In the genomic region with DNA sequence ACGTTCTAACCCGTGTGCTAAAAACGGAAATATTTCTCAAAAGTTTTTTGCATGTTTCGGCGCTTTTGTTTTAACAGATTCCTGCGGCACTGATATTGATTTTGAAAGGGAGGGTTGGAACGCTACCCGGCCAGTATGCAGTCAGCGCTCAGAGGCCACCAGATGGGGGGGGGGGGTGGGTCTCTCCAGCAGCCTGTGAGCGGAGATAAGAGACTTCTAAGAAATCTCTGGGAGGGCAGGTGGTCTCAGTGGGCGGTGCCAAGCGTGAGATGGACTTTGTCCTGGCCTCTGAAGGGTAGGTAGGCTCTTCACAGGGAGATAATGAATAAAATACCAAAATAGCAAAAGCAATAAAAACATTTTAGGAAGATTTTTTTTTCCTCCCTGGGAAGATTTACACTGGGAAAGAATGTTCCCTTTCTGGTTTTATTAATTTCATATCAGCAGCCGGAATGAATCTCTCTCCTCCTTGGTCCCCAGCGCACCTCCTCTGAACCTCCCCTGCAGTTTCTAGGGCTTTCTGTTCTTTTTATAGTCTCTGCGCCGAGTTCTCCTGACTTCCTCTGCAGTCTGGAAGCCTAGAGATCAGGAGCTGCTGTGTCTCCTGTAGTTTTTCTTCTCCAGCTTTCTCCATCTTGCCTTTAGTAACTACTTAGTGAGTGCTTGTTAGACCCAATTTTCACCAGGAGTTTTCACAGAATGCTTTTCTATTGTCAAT, we compare ENCODE assay signal across 23 mouse cellular contexts. TPM values are rescaled to one million over a fixed set of nuclear protein-coding genes. Genes with fewer than 3 reads are reported as not detected.
DNase-seq lines count a peak whose midpoint lies in the region; ATAC-seq and TF ChIP-seq lines count a peak whose summit lies in the region.
"Had no signal": no experiment of that assay in that cellular context is flagged by ENCODE, and none has a peak within 500 bp of the region (broad histone marks: within the 10 kb centered on the region; RNA-seq: fewer than 3 reads in every experiment).

No protein-coding gene starts in this region.

- no peaks in the 10 kb centered on the region for H3K79me2 ChIP-seq in CH12.LX (replicated peaks; ENCODE audit: control insufficient read depth, extremely low read depth, insufficient read depth, poor library complexity, severe bottlenecking)

- WGBS in heart, embryonic 13.5 days = 14% methylated on average over 16 of the region's 16 CpGs
- WGBS in embryonic facial prominence, embryonic 14.5 days = 33% methylated on average over 16 of the region's 16 CpGs
- 2% methylated on average over 16 of the region's 16 CpGs for WGBS in liver, embryonic 14.5 days (ENCODE audit: insufficient replicate concordance)

- TF ChIP-seq RAD21 in CH12.LX (IDR thresholded peaks at IDR 0.05; ENCODE audit: low read depth, low read length) = no peak

- TF ChIP-seq EP300 in CH12.LX (IDR thresholded peaks at IDR 0.05; ENCODE audit: low read length) = no peak
- peak; percentile 67 for TF ChIP-seq EP300 in liver, embryonic 14.5 days (IDR thresholded peaks at IDR 0.05; ENCODE audit: low read depth)

- no peaks in the 10 kb centered on the region for H3K36me3 ChIP-seq in heart, embryonic 13.5 days
- H3K36me3 ChIP-seq in CH12.LX (replicated peaks in 1 of 2; ENCODE audit: control insufficient read depth in 1 of 2, insufficient read depth in 1 of 2, low read length in 1 of 2) = no peaks in the 10 kb centered on the region
- no peaks in the 10 kb centered on the region for H3K36me3 ChIP-seq in embryonic facial prominence, embryonic 14.5 days (ENCODE audit: control insufficient read depth, insufficient read depth, low read length)
- no peaks in the 10 kb centered on the region for H3K36me3 ChIP-seq in liver, embryonic 14.5 days (replicated peaks; ENCODE audit: control insufficient read depth, insufficient read depth, low read depth)
- H3K36me3 ChIP-seq: hindbrain, embryonic 13.5 days had no signal

- TF ChIP-seq CTCF in CH12.LX (conservative IDR thresholded peaks at IDR 0.05 in 1 of 2, IDR thresholded peaks at IDR 0.05 in 1 of 2; ENCODE audit: low read depth in 2 of 2, low read length in 2 of 2) = no peak
- TF ChIP-seq CTCF in liver, embryonic 14.5 days (IDR thresholded peaks at IDR 0.05; ENCODE audit: low read depth) = no peak

- peak overlapping the region; percentile 52 for H3K9ac ChIP-seq in heart, embryonic 13.5 days
- no peak overlapping the region for H3K9ac ChIP-seq in CH12.LX (ENCODE audit: insufficient read depth, low read depth)
- no peak overlapping the region for H3K9ac ChIP-seq in embryonic facial prominence, embryonic 14.5 days (ENCODE audit: low read depth, low read length)
- no peak overlapping the region; the same call in 1 of the 2 replicates for H3K9ac ChIP-seq in liver, embryonic 14.5 days (replicated peaks)
- H3K9ac ChIP-seq: forebrain, embryonic 13.5 days; hindbrain, embryonic 13.5 days had no signal

- ATAC-seq in heart, embryonic 13.5 days (ENCODE audit: extremely low read depth, insufficient number of reproducible peaks, low FRiP score, low TSS enrichment) = no peak
- no peak for ATAC-seq in embryonic facial prominence, embryonic 14.5 days (ENCODE audit: low read depth)
- peak; percentile 82 for ATAC-seq in liver, embryonic 14.5 days (ENCODE audit: insufficient read depth)
- ATAC-seq: activated CD4-positive, CD25-positive, alpha-beta regulatory T cell, adult 4 months; forebrain, embryonic 13.5 days; midbrain, embryonic 16.5 days had no signal

- dilution Hi-C loops in CH12.LX (cut with MboI; ENCODE audit: extremely low pct_ligation_motif_present, extremely low pct_unique_long_range_greater_than_20kb, low sequenced_read_pairs) = no loop called here

- H3K4me1 ChIP-seq in heart, embryonic 13.5 days = peaks cover 59% of the 10 kb centered on the region
- H3K4me1 ChIP-seq in CH12.LX (ENCODE audit: control insufficient read depth in 1 of 2, insufficient read depth in 2 of 2) = peaks cover 10 to 21% of the 10 kb centered on the region in 2 experiments
- peaks cover 4% of the 10 kb centered on the region for H3K4me1 ChIP-seq in embryonic facial prominence, embryonic 14.5 days (ENCODE audit: control insufficient read depth, insufficient read depth, low read length)
- peaks cover 23 to 30% of the 10 kb centered on the region in 2 experiments for H3K4me1 ChIP-seq in liver, embryonic 14.5 days (replicated peaks; ENCODE audit: control insufficient read depth in 2 of 2, insufficient read depth in 2 of 2, low read length in 1 of 2)

- in situ Hi-C loops in CH12.LX (cut with MboI; ENCODE audit: low pct_ligation_motif_present, low pct_unique_long_range_greater_than_20kb, low sequenced_read_pairs) = no loop called here

- no peak for DNase-seq in heart, postnatal 4 days
- DNase-seq in CH12.LX (ENCODE audit: extremely low read depth) (no peak), adipocyte (ENCODE audit: low spot score) (no peak)
- DNase-seq in embryonic facial prominence, embryonic 14.5 days (ENCODE audit: low spot score) = no peak
- DNase-seq in liver, embryonic 14.5 days (ENCODE audit: low read depth in 3 of 3, low spot score in 3 of 3) = peak in 1 of 3 experiments; percentile 58
- no peak for DNase-seq in spleen, postnatal 10 days (ENCODE audit: low spot score in 2 of 2)
- DNase-seq in cerebellum, adult 9-11 months = no peak
- DNase-seq: cerebellum, adult 9-10 months; gastrocnemius, postnatal 14 days; kidney, adult 8-10 months; lung, postnatal 14 days; right cerebral cortex, postnatal 14 days; thymus, postnatal 25 days had no signal

- H3K9me3 ChIP-seq in heart, embryonic 13.5 days = no peaks in the 10 kb centered on the region
- H3K9me3 ChIP-seq in CH12.LX (replicated peaks; ENCODE audit: low read length) = no peaks in the 10 kb centered on the region
- H3K9me3 ChIP-seq in embryonic facial prominence, embryonic 14.5 days (ENCODE audit: control insufficient read depth, low read length) = no peaks in the 10 kb centered on the region
- no peaks in the 10 kb centered on the region for H3K9me3 ChIP-seq in liver, embryonic 14.5 days (ENCODE audit: control insufficient read depth, low read length)
- H3K9me3 ChIP-seq: forebrain, embryonic 13.5 days; hindbrain, embryonic 13.5 days had no signal

- H3K27ac ChIP-seq in heart, embryonic 13.5 days (replicated peaks) = no peak overlapping the region
- no peak overlapping the region for H3K27ac ChIP-seq in CH12.LX (ENCODE audit: insufficient read depth, low read depth)
- H3K27ac ChIP-seq in embryonic facial prominence, embryonic 14.5 days (replicated peaks; ENCODE audit: low read depth, low read length) = no peak overlapping the region; the same call in 1 of the 2 replicates
- H3K27ac ChIP-seq in liver, embryonic 14.5 days = no peak overlapping the region
- H3K27ac ChIP-seq: forebrain, embryonic 13.5 days; hindbrain, embryonic 13.5 days; layer of hippocampus, adult 2 months had no signal

- peak overlapping the region; percentile 61 for H3K4me2 ChIP-seq in heart, embryonic 13.5 days
- H3K4me2 ChIP-seq in CH12.LX (ENCODE audit: insufficient read depth, low read depth, poor library complexity, severe bottlenecking) = no peak overlapping the region
- peak overlapping the region; percentile 32 for H3K4me2 ChIP-seq in embryonic facial prominence, embryonic 14.5 days (ENCODE audit: low read depth, low read length)
- peak overlapping the region; percentile 64 for H3K4me2 ChIP-seq in liver, embryonic 14.5 days (ENCODE audit: low read depth)
- H3K4me2 ChIP-seq: forebrain, embryonic 13.5 days; hindbrain, embryonic 13.5 days had no signal

- TF ChIP-seq POLR2A in CH12.LX (IDR thresholded peaks at IDR 0.05; ENCODE audit: low read depth, low read length) = no peak

- H3K4me3 ChIP-seq in heart, embryonic 13.5 days = peak overlapping the region; percentile 5
- no peak overlapping the region for H3K4me3 ChIP-seq in CH12.LX (replicated peaks in 1 of 3; ENCODE audit: low read depth in 2 of 3, low read length in 2 of 3, poor library complexity in 1 of 3)
- no peak overlapping the region for H3K4me3 ChIP-seq in embryonic facial prominence, embryonic 14.5 days (ENCODE audit: low read depth, low read length)
- H3K4me3 ChIP-seq in liver, embryonic 14.5 days (ENCODE audit: insufficient read depth in 1 of 2, low read depth in 2 of 2, low read length in 2 of 2) = no peak overlapping the region; a peak in 1 of 4 replicates
- H3K4me3 ChIP-seq: forebrain, embryonic 13.5 days; hindbrain, embryonic 13.5 days; layer of hippocampus, adult 2 months had no signal

- no peaks in the 10 kb centered on the region for H3K27me3 ChIP-seq in heart, embryonic 13.5 days (replicated peaks)
- peaks cover 27% of the 10 kb centered on the region for H3K27me3 ChIP-seq in CH12.LX (replicated peaks)
- H3K27me3 ChIP-seq in embryonic facial prominence, embryonic 14.5 days (replicated peaks; ENCODE audit: control insufficient read depth, insufficient read depth, low read length) = no peaks in the 10 kb centered on the region
- H3K27me3 ChIP-seq in liver, embryonic 14.5 days (ENCODE audit: control insufficient read depth, insufficient read depth, low read length) = no peaks in the 10 kb centered on the region
- H3K27me3 ChIP-seq: forebrain, embryonic 13.5 days had no signal

TF ChIP-seq in CH12.LX, 34 proteins besides CTCF, POLR2A, EP300 and RAD21:
- 0 out of 2 replicates have a peak, but pooled peaks have one; percentile 28 for TF ChIP-seq BHLHE40 (IDR thresholded peaks at IDR 0.05; ENCODE audit: low read depth, low read length)
- no peak for TF ChIP-seq HCFC1 (IDR thresholded peaks at IDR 0.05; ENCODE audit: low read depth, low read length)
TF ChIP-seq in CH12.LX: peak in this region for 1.

RNA-seq across cellular contexts. Expression of gene Gm572, which starts 28.3 kb away (rescaled TPM):
- 0.17 and 0.28 TPM in 2 replicates for polyA plus RNA-seq in heart, embryonic 13.5 days (2015; fragmentation: Nextera tagmentation; extraction: Ambion mirVana)
- total RNA-seq in heart, postnatal 4 days (2021) = 1 to 10 TPM; 4.1 to 4.9 TPM
- total RNA-seq in CH12.LX (2012; rRNA removed) = not detected in 2 replicates
- not detected in 2 replicates for total RNA-seq in CH12.LX (2014; rRNA removed)
- not detected in 2 replicates for polyA plus RNA-seq in CH12.LX (2012; ENCODE audit: insufficient read length, low read depth)
- 0.17 TPM in 1 of 2 replicates, not detected in the other for polyA plus RNA-seq in embryonic facial prominence, embryonic 14.5 days (2014; fragmentation: Nextera tagmentation; extraction: Ambion mirVana)
- polyA plus RNA-seq in liver, embryonic 14.5 days (2012; rRNA removed) = 0.03 TPM in 1 of 2 replicates, not detected in the other
- not detected in 2 replicates for polyA plus RNA-seq in liver, embryonic 14.5 days (2014; fragmentation: Nextera tagmentation; extraction: Ambion mirVana)
- total RNA-seq: layer of hippocampus, adult 2 months had no signal
- polyA plus RNA-seq: activated CD4-positive, CD25-positive, alpha-beta regulatory T cell, adult 4 months; brain, embryonic 14.5 days; C2C12; embryonic facial prominence, embryonic 11.5 days; forebrain, embryonic 13.5 days; hindbrain, embryonic 13.5 days; midbrain, embryonic 16.5 days; neural tube, embryonic 14.5 days had no signal

RNA-seq across cellular contexts. Expression of gene Tardbp, which starts 44.6 kb away (rescaled TPM):
- 170 and 176 TPM in 2 replicates for polyA plus RNA-seq in heart, embryonic 13.5 days (2015; fragmentation: Nextera tagmentation; extraction: Ambion mirVana)
- 100 to 1,000 TPM; 198 to 204 TPM for total RNA-seq in heart, postnatal 4 days (2021)
- total RNA-seq in CH12.LX (2012; rRNA removed) = 176 and 238 TPM in 2 replicates
- 341 and 403 TPM in 2 replicates for total RNA-seq in CH12.LX (2014; rRNA removed)
- 617 and 618 TPM in 2 replicates for polyA plus RNA-seq in CH12.LX (2012; ENCODE audit: insufficient read length, low read depth)
- polyA plus RNA-seq in embryonic facial prominence, embryonic 14.5 days (2014; fragmentation: Nextera tagmentation; extraction: Ambion mirVana) = 151 and 156 TPM in 2 replicates
- 247 and 260 TPM in 2 replicates for polyA plus RNA-seq in liver, embryonic 14.5 days (2012; rRNA removed)
- polyA plus RNA-seq in liver, embryonic 14.5 days (2014; fragmentation: Nextera tagmentation; extraction: Ambion mirVana) = 80.3 and 83.0 TPM in 2 replicates
